Mouse (Mus musculus) heart, adult 11 months (tissue): ENCODE data around the gene Gtf3c3.
A peak's percentile ranks its signal among the peaks of the same experiment; 100 is the strongest.

Experiments used
- DNase-seq: peaks from one replicate; pipeline ENCODE4 v3.0.0; 2022

Gene Gtf3c3

DNA sequence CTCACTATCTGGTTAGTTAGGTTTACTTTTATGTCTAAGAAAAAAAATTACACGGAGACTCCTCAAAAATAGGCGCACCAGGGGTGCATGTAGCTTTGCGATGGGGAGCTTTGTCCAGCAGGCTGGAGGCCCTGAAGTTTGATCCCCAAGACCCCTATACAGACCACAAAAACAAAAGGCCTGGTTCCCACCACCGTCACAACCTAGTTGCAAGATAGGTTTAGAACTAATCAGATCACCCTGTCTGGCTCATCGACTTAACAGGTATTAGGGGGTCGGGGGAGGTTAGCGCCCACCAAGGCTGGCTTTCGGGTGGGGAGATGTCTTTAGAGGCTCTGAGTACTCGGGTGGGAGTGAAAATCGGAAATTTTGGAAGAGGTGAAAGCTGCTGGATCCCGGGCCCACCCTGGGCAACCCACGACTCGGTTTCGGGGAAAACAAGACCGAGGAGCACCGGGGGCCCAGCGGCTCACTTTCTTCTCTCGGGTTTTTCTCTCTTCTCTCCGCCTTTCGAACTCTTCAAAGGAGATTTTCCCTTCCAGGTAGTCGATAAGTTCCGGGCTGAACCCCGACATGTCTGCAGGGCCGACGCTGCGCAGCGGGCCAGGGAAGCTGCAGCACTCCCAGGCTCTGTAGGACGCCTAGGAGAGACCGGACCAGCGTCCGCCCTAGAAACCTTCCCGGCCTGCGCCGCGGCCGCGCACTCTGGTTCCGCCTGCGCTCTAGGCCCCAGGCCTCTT is at the start of gene Gtf3c3:
Gtf3c3 (minus strand) TSS at position 632 of the 740 bp plus-strand sequence.
- DNase-seq = peak; percentile 97

DNA sequence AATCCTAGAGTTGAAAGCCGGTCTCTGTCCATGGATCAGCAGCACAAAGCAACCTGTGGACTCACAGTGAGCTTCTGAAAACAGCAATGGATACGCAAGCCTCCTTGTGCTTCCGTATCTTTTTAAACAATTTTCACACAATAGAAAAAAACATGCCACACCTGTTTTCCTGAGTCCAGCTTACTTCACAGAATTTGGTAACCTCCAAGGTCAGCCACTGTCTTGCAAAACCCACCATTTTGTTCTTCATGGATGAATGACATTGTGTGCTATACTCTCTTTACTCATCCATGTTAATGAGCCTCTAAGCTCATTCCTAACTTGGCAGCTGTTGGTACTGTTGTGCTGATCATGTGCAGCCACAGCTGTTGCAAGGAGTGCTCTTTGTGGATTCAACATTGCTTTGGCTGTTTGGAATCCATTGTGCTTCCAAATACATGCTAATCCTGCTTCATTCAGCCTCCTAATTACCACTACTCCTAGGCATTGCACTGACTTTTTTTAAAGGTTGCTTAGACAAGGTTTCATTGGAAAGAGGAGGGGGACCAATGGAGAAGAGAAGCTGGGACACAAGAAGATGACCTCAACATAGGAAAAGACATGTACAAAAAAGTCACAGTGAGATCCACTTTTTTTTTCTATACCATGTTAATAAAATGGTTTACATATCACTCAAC is 46.1 kb upstream of the Gtf3c3 start:
- no peak for DNase-seq

DNA sequence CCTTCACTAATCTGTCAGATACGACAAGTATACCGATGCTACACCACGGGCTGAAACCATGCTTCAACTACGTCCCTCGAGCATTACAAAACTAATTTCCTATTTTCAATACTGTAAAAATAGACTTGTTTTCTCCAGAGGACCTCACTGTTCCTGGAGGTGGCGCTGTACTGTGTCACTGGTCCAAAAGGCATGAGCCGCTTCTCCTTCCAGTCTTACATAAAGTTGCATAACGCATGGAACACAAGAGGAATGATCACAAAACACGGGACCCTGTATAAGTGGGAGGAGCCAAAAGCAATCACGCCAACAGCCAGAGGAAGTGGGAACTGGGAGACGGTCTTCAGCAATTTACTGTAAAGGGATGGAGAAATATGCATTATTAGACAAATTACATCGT is 41.7 kb upstream of the Gtf3c3 start:
- no peak for DNase-seq

DNA sequence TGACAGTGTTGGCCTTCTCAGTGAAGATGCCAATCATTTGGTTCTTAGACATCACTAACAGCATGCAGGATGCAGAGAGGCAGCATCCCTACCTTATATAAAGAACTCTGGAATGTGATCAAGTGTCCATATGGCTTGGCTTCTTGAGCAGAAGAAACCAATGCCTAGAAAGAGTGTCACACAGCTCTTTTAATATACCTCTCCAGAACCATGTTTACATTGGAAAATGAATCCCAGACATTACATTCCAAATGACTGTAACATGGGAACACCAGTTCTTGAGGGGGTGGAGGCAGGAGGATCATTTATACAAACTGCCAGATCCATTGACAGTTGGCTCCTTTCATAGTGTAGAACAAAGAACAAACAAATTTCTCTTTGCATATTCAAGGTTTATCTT is 29.9 kb upstream of the Gtf3c3 start:
- DNase-seq = no peak

DNA sequence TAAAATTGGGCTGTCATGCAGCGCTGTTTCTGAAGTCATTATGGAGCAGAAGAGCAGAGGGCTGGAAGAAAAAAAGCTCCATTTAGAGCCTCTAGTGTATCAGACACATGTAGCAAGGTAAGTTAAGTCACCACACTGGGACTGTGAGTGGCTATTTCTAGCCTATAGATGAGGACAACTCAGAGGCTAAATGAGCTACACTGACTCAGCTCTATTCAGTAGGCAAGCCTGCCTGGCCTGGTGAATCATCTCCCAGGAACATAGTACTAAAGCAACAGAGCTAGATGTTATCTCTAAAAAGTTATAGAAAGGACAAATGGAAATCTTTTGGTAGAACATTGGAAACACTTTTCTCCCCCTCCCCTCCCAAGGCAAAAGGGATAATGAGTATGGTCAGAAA is 28.6 kb upstream of the Gtf3c3 start:
- no peak for DNase-seq

DNA sequence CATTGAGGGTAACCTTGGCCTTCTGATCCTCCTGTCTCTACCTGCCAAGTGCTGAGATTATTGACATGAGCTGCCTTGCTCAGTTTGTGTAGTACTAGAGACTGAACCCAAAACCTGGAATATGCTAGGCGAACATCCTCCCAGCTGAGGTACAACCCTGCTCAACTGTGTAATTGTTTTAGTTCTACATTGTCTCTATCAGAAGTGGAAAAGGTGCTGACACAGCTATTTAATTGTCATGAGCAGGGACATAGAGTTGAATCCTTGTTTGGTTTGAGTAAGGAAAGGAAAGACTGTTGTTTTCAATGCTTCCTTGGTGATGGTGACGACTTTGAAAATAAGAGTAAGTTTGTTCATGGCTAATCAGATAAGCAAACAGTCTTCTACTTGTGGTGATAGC is 13.3 kb upstream of the Gtf3c3 start:
- no peak for DNase-seq

DNA sequence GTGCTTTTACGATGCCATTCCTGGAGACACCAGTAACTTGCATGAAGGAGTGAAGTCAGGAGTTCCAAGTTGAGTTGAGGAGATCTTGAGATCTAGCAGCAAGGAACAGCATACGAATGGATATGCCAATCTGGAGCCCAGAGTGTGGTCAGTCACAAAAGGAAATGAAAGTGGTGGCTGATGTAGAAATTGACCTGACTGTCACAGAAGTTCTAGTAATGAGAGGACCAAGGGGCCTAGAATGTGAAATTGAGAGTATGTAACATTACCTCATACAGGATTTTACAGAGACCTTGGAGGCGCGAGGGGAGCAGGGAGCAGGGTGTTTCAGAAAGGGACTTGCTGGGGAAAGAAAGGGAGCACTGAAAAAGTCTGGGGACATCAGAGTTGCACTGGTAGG is 10.1 kb upstream of the Gtf3c3 start:
- DNase-seq = no peak

DNA sequence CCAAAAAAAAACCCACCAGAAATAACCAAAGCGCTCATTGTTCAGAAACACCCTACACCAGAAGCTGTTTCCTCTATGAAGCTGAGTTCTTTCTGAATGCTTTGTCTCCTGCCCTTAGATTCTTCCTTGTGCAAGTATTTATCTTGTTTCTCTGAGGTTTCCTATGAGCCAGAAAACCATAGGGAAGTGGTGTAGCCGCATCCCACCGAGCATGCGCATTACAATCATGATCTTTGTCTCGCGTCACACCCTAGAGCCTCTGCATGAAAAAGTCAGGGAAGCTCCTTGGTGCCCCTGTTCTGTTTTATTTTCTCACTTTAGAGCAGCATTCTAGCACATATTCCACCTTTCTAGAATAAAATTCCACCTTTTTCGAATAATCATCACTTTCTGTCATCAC is 4.9 kb upstream of the Gtf3c3 start:
- peak; percentile 74 for DNase-seq

DNA sequence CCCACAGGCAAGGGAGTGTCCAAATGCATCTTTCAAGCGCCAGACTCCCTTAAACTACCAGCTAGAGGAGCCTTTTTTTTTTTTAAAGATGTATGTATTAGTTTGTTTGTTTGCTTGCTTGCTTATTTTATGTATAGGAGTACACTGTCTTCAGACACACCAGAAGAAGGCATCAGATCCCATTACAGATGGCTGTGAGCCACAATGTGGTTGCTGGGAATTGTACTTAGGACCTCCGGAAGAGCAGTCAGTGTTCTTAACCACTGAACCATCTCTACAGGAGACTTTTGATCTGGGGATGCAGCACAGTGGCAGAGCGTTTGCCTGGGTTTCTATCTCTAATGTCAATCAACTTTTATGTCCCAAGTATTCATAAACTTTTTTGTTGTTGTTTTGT is 307 bp upstream of the Gtf3c3 start:
- DNase-seq = no peak

DNA sequence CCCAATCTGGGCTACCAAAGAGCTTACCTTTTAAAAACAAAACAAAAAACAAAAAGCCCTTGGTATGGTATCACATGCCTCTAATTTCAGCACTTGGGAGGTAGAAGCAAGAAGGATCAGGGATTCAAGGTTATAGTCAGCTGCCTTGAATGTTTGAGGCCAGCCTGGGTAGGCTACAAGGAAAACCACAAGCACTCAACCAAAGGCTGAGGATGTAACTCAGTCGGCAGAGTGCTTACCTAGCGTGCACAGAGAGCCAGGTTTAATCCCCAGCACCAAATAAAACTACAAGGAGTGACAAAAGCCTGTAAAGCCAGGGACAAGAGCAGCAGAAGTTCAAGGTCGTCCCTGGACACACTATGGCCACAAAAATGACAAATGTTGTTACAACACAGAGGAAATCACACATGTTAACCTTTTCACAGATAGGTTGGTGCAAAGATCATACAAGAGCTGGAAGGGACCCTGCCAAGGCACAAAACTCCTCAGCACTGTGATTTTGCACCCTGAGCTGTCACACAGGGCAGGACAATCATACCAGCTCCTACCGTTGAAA is 16.5 kb downstream of the Gtf3c3 start:
- no peak for DNase-seq

DNA sequence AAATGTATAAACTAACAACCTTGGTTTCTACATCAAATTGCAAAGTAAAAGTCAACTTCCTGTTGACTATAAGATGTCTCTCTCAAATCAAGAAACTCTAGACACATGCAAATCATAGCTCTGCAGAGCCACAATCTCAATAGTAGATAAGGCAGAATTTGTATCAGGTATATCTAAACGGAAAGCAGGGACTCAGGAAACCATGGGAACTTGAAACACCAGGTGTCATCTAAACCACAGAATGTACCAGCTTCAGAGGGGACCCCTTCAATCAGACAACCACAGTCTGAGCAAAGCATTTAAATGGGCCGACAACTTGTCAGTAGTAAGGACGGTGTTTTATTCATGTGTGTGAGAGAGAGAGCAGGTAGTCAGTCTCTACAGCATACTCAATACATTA is 17.1 kb downstream of the Gtf3c3 start:
- DNase-seq = no peak

DNA sequence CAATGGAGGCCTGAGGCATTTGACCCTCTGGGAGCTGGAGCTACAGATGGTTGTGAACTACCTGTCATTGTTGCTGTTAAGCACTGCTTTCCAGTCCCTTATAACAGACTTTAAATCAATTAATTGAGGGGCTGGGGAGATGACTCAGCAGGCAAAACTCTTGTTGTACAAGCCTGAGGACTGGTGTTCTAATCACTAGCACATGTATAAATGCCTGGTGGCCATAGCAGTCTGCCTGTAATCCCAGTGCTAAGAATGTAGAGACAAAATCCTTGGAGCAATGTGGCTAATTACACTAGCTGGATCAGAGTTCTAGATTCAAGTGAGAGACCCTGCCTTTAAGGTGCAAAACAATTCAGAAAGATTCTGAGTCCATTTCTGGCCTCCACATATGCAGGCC is 36.0 kb downstream of the Gtf3c3 start:
- DNase-seq = no peak

DNA sequence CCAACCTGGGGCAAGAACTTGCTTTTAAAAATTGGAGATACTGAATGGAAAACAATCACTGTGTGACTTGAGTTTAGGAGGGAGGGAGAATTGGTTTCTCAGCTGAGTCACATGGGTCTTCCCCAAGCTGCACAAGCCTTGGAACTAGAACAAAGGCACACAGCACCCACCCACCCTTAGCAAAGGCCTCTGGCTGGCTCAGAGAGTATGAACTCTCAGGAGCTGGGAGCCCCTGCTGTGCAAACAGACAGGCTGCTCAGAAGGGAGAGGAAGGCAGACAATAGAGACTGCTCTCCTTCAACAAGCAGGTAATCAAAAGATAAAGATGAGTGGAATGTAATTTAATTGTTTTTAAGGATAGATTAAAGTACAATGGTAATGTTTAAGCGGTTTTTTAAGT is 54.5 kb downstream of the Gtf3c3 start:
- DNase-seq = peak; percentile 55

DNA sequence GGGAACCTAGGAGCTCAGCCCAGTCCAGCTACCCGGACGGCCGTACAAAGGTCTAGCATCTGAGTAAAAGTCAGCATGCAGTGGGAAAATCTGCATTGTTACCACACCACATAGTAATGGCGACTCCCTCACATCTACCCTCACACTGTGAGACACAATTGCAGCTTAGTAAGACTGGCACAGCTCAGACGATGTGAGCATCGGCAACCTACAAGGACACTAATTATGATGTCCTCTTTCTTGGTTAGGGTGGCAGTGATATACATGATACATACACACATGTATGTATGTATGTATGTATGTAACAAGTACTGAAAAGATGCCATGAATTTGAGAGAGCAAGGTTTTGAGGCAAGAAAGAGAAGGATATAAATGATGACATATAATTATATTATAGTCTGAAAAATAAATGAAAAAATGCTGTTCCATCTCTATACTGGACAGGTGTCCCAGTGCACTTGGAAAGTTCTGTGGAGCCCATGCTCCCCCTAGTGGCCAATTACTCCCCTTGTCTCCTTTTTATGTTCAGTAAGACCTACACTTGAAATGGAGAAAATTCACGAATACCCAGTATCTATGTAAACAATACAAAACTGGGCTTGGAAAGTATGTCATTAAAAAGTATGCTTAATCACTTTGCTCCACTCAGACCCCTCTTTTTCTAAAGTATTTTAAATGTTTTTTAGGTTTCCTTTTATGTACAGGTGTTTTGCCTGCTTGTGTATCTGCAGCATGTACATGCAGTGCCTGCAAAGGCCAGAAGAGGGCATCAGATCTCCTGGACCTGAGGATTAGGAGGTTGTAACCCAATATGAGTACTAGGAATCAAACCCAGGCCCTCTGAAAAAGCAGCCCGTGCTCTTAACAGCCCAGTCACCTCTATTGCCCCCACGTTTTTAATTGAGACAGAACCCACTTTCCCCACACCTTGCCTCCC is 57.5 kb downstream of the Gtf3c3 start:
- peak; percentile 84 for DNase-seq

DNA sequence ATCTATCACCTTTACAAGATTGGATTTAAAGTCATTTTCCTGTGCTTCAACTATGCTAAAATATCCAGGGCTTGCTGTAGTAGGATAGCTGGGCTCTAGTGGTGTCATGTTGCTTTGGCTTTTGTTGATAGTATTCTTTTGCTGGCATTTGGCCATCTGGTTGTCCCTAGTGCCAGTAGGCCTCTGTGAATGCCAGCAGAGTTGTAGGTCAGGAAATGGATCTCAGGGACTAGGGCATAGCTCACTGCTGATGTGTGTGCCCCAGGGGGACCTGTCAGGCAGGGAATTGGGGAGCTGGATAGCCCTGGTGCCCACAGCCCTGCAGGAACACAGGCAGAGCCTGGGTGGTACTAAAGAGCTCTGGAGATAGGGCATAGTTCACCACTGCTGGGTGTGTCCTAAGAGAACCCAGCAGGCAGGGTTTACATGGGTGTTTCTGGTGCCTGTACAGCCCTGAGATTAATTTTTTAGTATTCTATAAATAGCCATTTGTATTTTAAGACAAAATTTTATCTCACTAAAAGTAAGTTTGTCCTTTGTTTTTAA is 61.2 kb downstream of the Gtf3c3 start:
- DNase-seq = peak; percentile 90

DNA sequence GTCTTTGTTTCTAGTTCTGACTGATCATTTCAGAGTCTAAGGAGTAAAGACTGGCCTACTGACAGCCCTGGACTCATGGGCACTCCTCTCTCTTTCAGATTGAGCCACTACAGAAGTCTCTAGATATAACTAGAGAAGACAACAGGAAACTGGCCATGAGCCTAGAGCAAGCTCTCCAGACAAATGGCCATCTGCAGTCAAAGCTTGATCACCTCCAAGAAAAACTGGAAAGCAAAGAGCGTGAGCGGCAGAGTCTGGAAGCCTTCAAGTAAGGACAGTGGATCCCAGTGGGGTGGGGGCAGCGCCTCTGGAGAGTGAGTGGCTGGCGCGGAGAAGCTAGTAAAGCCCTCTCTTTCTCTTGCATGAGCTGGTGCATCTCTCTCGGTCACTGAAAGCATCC is 82.2 kb downstream of the Gtf3c3 start:
- peak; percentile 82 for DNase-seq

DNA sequence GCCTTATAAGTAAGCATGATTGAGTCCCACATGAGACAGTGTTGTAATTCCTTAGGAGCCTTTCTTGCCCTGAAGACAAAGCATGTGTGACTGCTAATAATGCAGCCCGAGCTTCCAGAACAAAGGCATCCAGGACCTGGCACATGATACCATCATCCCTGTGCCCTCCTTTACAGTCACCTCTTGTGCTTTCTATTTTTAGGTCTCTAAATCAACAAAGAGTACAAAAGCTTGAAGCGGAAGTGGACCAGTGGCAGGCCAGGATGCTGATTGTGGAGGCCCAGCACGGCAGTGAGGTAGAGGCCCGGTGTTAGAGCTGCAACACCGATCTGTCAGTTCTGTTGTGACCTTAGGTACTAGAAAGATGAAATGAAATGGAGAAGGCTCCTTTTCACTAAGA is 83.3 kb downstream of the Gtf3c3 start:
- DNase-seq = peak; percentile 89

DNA sequence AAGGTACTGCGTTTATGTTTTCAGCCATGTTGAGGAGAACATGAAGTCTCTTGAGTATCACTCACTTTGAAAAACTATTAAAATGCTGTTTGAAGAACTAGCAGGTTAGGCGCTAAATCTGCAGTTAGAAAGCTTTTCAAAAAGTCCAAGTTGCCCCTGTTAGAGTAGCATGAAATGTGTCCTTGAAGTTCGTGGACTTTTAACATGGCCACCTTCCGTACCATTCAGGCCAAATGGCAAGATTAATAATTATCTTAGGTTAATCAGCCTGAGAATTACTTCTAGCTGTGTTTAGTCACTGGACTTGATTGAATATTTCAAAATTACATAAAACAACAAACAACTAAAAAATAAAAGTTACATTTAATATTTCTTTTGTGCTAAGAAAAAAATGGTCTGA is 84.0 kb downstream of the Gtf3c3 start:
- no peak for DNase-seq
